Mouse (Mus musculus): ENCODE results near the gene Mgat5. TPM values are rescaled to one million over a fixed set of nuclear protein-coding genes. Genes with fewer than 3 reads are reported as not detected.
A peak's percentile ranks its signal among the peaks of the same experiment; 100 is the strongest.

Gene Mgat5
- total and polyA plus RNA-seq, 2 experiments: 1.9 to 3.8 TPM

GRCm38 (mm10) chr1:127202360-127202759 is 2.5 kb upstream of the Mgat5 start:
- no peak for DNase-seq (ENCODE audit: extremely low read depth, low read depth, low spot score)
- 60% methylated on average over 4 of the region's 4 CpGs for WGBS
- no peaks in the 10 kb centered on the region for H3K27me3 ChIP-seq (ENCODE audit: control insufficient read depth, insufficient read depth, low read length)
- no peak overlapping the region for H3K4me3 ChIP-seq (ENCODE audit: insufficient read depth, low read depth, low read length)
- no peak for TF ChIP-seq POLR2A (IDR thresholded peaks at IDR 0.05; ENCODE audit: extremely low read depth, insufficient read depth, low read length)
- no peak for TF ChIP-seq CTCF (IDR thresholded peaks at IDR 0.05; ENCODE audit: low read depth, low read length)
- 0 out of 2 replicates have a peak, but pooled peaks cover 4% of the 10 kb centered on the region for H3K4me1 ChIP-seq (ENCODE audit: control insufficient read depth, insufficient read depth, low read length)
- no peaks in the 10 kb centered on the region; the same call in 1 of the 2 replicates for H3K79me2 ChIP-seq (ENCODE audit: control insufficient read depth, insufficient read depth, low read length)
- H3K27ac ChIP-seq (replicated peaks; ENCODE audit: insufficient read depth, low read depth, low read length): no peak overlapping the region
- no peaks in the 10 kb centered on the region for H3K36me3 ChIP-seq (ENCODE audit: control insufficient read depth, insufficient read depth, low read length)
- no peak overlapping the region for H3K9ac ChIP-seq (ENCODE audit: low read depth, low read length)

- H3K4me3 ChIP-seq (ENCODE audit: insufficient read depth, low read depth, low read length): no peak overlapping the region
- TF ChIP-seq CTCF (IDR thresholded peaks at IDR 0.05; ENCODE audit: low read depth, low read length) (peak; percentile 11; the same call in 1 of the 2 replicates), POLR2A (IDR thresholded peaks at IDR 0.05; ENCODE audit: extremely low read depth, insufficient read depth, low read length) (no peak)
- no peaks in the 10 kb centered on the region; the same call in 1 of the 2 replicates for H3K79me2 ChIP-seq (ENCODE audit: control insufficient read depth, insufficient read depth, low read length)
- H3K27ac ChIP-seq (replicated peaks; ENCODE audit: insufficient read depth, low read depth, low read length): no peak overlapping the region
- H3K9ac ChIP-seq (ENCODE audit: low read depth, low read length): no peak overlapping the region
- H3K4me1 ChIP-seq (ENCODE audit: control insufficient read depth, insufficient read depth, low read length): 0 out of 2 replicates have a peak, but pooled peaks cover 4% of the 10 kb centered on the region
- 51% methylated on average over 4 of the region's 4 CpGs for WGBS
- peak; percentile 48 for DNase-seq (ENCODE audit: extremely low read depth, low read depth, low spot score)
- no peaks in the 10 kb centered on the region for H3K27me3 ChIP-seq (ENCODE audit: control insufficient read depth, insufficient read depth, low read length)
- H3K36me3 ChIP-seq (ENCODE audit: control insufficient read depth, insufficient read depth, low read length): no peaks in the 10 kb centered on the region
These were observed 1.5 kb upstream of the Mgat5 start for GRCm38 (mm10) chr1:127203231-127203764.

- peak overlapping the region; percentile 92; the same call in 1 of the 2 replicates for H3K27ac ChIP-seq (replicated peaks; ENCODE audit: insufficient read depth, low read depth, low read length)
- 0 out of 2 replicates have a peak, but pooled peaks cover 4% of the 10 kb centered on the region for H3K4me1 ChIP-seq (ENCODE audit: control insufficient read depth, insufficient read depth, low read length)
- H3K79me2 ChIP-seq (ENCODE audit: control insufficient read depth, insufficient read depth, low read length): peaks cover 6% of the 10 kb centered on the region; the same call in 1 of the 2 replicates
- no peaks in the 10 kb centered on the region for H3K27me3 ChIP-seq (ENCODE audit: control insufficient read depth, insufficient read depth, low read length)
- DNase-seq (ENCODE audit: extremely low read depth, low read depth, low spot score): no peak
- peak overlapping the region; percentile 94 for H3K4me3 ChIP-seq (ENCODE audit: insufficient read depth, low read depth, low read length)
- WGBS: under 1% methylated on average over 24 of the region's 24 CpGs
- peak overlapping the region; percentile 91 for H3K9ac ChIP-seq (ENCODE audit: low read depth, low read length)
- no peak for TF ChIP-seq POLR2A (IDR thresholded peaks at IDR 0.05; ENCODE audit: extremely low read depth, insufficient read depth, low read length)
- no peak for TF ChIP-seq CTCF (IDR thresholded peaks at IDR 0.05; ENCODE audit: low read depth, low read length)
- no peaks in the 10 kb centered on the region for H3K36me3 ChIP-seq (ENCODE audit: control insufficient read depth, insufficient read depth, low read length)
These were observed 745 bp downstream of the Mgat5 start for GRCm38 (mm10) chr1:127205501-127206019.

GRCm38 (mm10) chr1:127206020-127206641 is 1.3 kb downstream of the Mgat5 start:
- peak; percentile 15 for DNase-seq (ENCODE audit: extremely low read depth, low read depth, low spot score)
- H3K36me3 ChIP-seq (ENCODE audit: control insufficient read depth, insufficient read depth, low read length): no peaks in the 10 kb centered on the region
- H3K27me3 ChIP-seq (ENCODE audit: control insufficient read depth, insufficient read depth, low read length): no peaks in the 10 kb centered on the region
- H3K4me3 ChIP-seq (ENCODE audit: insufficient read depth, low read depth, low read length): peak overlapping the region; percentile 94
- peaks cover 9% of the 10 kb centered on the region; the same call in 1 of the 2 replicates for H3K79me2 ChIP-seq (ENCODE audit: control insufficient read depth, insufficient read depth, low read length)
- no peak overlapping the region for H3K27ac ChIP-seq (replicated peaks; ENCODE audit: insufficient read depth, low read depth, low read length)
- H3K4me1 ChIP-seq (ENCODE audit: control insufficient read depth, insufficient read depth, low read length): 0 out of 2 replicates have a peak, but pooled peaks cover 4% of the 10 kb centered on the region
- 6% methylated on average over 39 of the region's 39 CpGs for WGBS
- TF ChIP-seq POLR2A (IDR thresholded peaks at IDR 0.05; ENCODE audit: extremely low read depth, insufficient read depth, low read length) (no peak), CTCF (IDR thresholded peaks at IDR 0.05; ENCODE audit: low read depth, low read length) (no peak)
- peak overlapping the region; percentile 91 for H3K9ac ChIP-seq (ENCODE audit: low read depth, low read length)

- TF ChIP-seq CTCF (IDR thresholded peaks at IDR 0.05; ENCODE audit: low read depth, low read length) (no peak), POLR2A (IDR thresholded peaks at IDR 0.05; ENCODE audit: extremely low read depth, insufficient read depth, low read length) (no peak)
- no peak for DNase-seq (ENCODE audit: extremely low read depth, low read depth, low spot score)
- Histone ChIP-seq H3K79me2 (ENCODE audit: control insufficient read depth, insufficient read depth, low read length) (peaks cover 11% of the 10 kb centered on the region; the same call in 1 of the 2 replicates), H3K4me3 (ENCODE audit: insufficient read depth, low read depth, low read length) (no peak overlapping the region), H3K9ac (ENCODE audit: low read depth, low read length) (no peak overlapping the region), H3K4me1 (ENCODE audit: control insufficient read depth, insufficient read depth, low read length) (0 out of 2 replicates have a peak, but pooled peaks cover 4% of the 10 kb centered on the region), H3K27ac (replicated peaks; ENCODE audit: insufficient read depth, low read depth, low read length) (no peak overlapping the region), H3K36me3 (ENCODE audit: control insufficient read depth, insufficient read depth, low read length) (no peaks in the 10 kb centered on the region), H3K27me3 (ENCODE audit: control insufficient read depth, insufficient read depth, low read length) (no peaks in the 10 kb centered on the region)
- 74% methylated on average over 11 of the region's 11 CpGs for WGBS
These were observed 2.2 kb downstream of the Mgat5 start for GRCm38 (mm10) chr1:127206881-127207555.

All from liver, adult 2 months (tissue).